Mouse (Mus musculus): ENCODE measurements at regions not wholly inside any gene's neighbourhood (a gene's known extent, or its start where the extent isn't known, plus 50 kb on each side); places are given as distances from the start of the nearest gene placed in this dataset.

DNA sequence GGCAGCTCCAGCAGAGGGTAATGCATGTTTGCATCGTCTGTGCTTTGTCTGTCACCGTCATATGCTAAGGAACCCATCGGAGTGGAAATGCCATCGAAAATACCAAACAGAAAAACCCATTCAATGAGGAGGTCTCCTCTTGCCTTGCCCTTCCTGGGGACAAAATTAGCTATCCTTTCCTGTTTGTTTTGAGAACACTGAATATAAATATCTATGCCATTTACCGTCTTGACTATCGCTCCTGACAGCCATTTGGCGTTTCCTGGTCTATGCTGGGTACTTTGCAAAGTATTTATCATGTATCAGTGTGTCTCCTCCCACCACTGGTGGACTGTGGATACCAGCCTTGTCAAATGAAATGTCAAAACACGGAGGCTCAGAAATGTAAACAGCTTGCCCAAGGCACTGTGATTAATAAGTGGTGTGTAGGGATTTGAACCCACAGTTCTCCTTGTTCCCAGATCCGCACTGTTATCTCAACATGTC lies 239.2 kb upstream of the Tbx3 start:
- TF ChIP-seq EP300 (IDR thresholded peaks at IDR 0.05; ENCODE audit: insufficient read depth, low read depth, low read length) (no peak), CTCF (IDR thresholded peaks at IDR 0.05; ENCODE audit: low read depth, low read length) (no peak), POLR2A (IDR thresholded peaks at IDR 0.05; ENCODE audit: insufficient read depth, low read length) (no peak)

Measured in ES-Bruce4 (cell line).